Mouse (Mus musculus) ES-E14 (cell line): ENCODE measurements around the gene Usp3. TPM values are rescaled to one million over a fixed set of nuclear protein-coding genes. Genes with fewer than 3 reads are reported as not detected.

ENCODE experiments used
- DNase-seq: peaks from one replicate; pipeline ENCODE4 v3.0.0-alpha.2; 2013; ENCODE audit warnings: low read depth, low spot score
- H3K27ac ChIP-seq: 2 replicates; pipeline ENCODE4 v1.5.1; 2012; ENCODE audit warnings: low read depth, mild to moderate bottlenecking, low read length, moderate library complexity, mixed read lengths; ENCODE audit not compliant: poor library complexity, insufficient read depth, severe bottlenecking
- H3K36me3 ChIP-seq: 2 replicates; pipeline ENCODE4 v1.6.1; 2012; ENCODE audit warnings: mild to moderate bottlenecking, low read length, moderate library complexity, mixed read lengths; ENCODE audit not compliant: control insufficient read depth, poor library complexity, insufficient read depth, severe bottlenecking
- H3K4me1 ChIP-seq, 2 experiments: fragments of 150-350 bp in 1 of 2; sonication (generic) in 1 of 2; 2 replicates each; pipeline ENCODE4 v1.6.1; 2012; ENCODE audit warnings: low read length in 2 of 2, mild to moderate bottlenecking in 1 of 2, mixed read lengths in 1 of 2; ENCODE audit not compliant: control insufficient read depth in 2 of 2, insufficient read depth in 2 of 2, poor library complexity in 1 of 2
- H3K4me3 ChIP-seq, 2 experiments: fragments of 150-350 bp in 1 of 2; sonication (generic) in 1 of 2; 2 replicates each; pipeline ENCODE4 v1.5.1; 2012; ENCODE audit warnings: low read length in 2 of 2, low read depth in 1 of 2, mild to moderate bottlenecking in 1 of 2, mixed read lengths in 1 of 2; ENCODE audit not compliant: insufficient read depth in 1 of 2, poor library complexity in 1 of 2, severe bottlenecking in 1 of 2
- H3K9ac ChIP-seq: 2 replicates; pipeline ENCODE4 v1.6.1; 2012; ENCODE audit warnings: low read depth, mild to moderate bottlenecking, low read length, mixed read lengths; ENCODE audit not compliant: poor library complexity, insufficient read depth, severe bottlenecking
- H3K9me3 ChIP-seq: fragments of 150-350 bp; sonication (generic); 2 replicates; pipeline ENCODE4 v1.6.1; 2012; ENCODE audit warnings: low read depth, mild to moderate bottlenecking, low read length; ENCODE audit not compliant: control insufficient read depth, insufficient read depth
- CHD2 ChIP-seq: IDR thresholded peaks from 2 replicates; pipeline ENCODE4 v1.6.1; 2014; ENCODE audit warnings: mild to moderate bottlenecking, low read depth, low read length, inconsistent platforms
- HCFC1 ChIP-seq: IDR thresholded peaks from 2 replicates; pipeline ENCODE4 v1.6.1; 2012; ENCODE audit warnings: low read length, inconsistent platforms, borderline replicate concordance; ENCODE audit not compliant: insufficient read depth
- MAFK ChIP-seq: IDR thresholded peaks from 2 replicates; pipeline ENCODE4 v1.6.1; 2014; ENCODE audit warnings: mild to moderate bottlenecking, low read depth, low read length, inconsistent platforms; ENCODE audit not compliant: insufficient read depth
- ZC3H11A ChIP-seq: IDR thresholded peaks from 2 replicates; pipeline ENCODE4 v1.6.1; 2012; ENCODE audit warnings: low read depth, mild to moderate bottlenecking, inconsistent platforms, low read length, borderline replicate concordance
- ZNF384 ChIP-seq: IDR thresholded peaks from 2 replicates; pipeline ENCODE4 v1.6.1; 2012; ENCODE audit warnings: low read depth, low read length, inconsistent platforms
- in situ Hi-C, 2 experiments: fragments of 600-800 bp; cut with MboI; formaldehyde crosslinking; loops; one replicate each; pipeline ENCODE4 v1.15.1; 2025; ENCODE audit warnings: low sequenced_read_pairs in 2 of 2, inconsistent platforms in 1 of 2; ENCODE audit not compliant: unreplicated experiment in 2 of 2
- total RNA-seq: library from RNA; depleted of rRNA; stranded (reverse); fragments of 300-350 nt; gene quantifications from 2 replicates; pipeline ENCODE4 v1.2.3, GENCODE M21; 2012

Gene Usp3
- total RNA-seq, 1 experiment: 12.4 TPM

DNA sequence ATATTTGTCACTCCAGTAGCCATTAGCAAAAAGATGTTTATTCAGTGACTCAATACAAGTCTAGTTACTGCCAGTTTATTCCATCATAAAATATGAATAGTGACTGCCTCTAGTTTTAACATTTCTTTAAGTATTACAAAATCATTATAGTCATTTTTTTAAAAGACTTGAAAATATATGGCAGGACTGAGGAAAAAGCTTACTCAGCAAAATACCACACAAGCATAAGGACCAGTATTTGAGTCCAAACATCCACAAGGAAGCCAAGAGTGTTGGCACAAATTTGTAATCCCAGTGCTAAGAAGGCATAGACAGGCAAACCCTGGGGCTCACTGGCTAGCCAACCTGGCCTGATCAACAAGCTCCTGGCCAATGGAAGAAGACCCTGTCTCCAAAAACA, 99.0 kb downstream of the Usp3 start:
- H3K9me3 ChIP-seq: no peaks in the 10 kb centered on the region
- DNase-seq: no peak
- H3K9ac ChIP-seq: no peak overlapping the region
- no peak overlapping the region for H3K4me3 ChIP-seq
- in situ Hi-C loops: no loop called here
- no peak for TF ChIP-seq CHD2
- no peak for TF ChIP-seq HCFC1
- TF ChIP-seq ZNF384: no peak
- no peak for TF ChIP-seq ZC3H11A
- peak; percentile 95 for TF ChIP-seq MAFK
- H3K4me1 ChIP-seq: no peaks in the 10 kb centered on the region
- H3K27ac ChIP-seq: no peak overlapping the region
- peaks cover 16% of the 10 kb centered on the region for H3K36me3 ChIP-seq

DNA sequence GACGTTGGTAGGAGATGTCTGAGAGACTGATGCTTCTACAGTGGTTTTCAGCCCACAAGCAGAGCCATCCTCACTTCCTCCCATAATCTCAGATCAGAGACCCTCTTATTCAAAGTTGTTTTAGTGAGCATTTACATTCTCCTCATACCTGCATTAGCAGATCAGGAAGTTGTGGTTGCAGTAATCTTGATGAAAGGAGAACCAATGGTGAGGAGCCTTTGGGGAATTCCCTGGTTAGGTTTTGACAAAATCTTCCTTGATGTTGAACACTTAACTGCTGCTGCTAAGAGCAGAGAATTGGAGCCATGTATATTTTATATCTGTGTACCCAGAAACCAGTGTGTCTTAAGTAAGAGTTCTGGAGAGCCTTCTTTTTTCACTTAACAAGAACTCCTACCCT, 100.6 kb downstream of the Usp3 start:
- Histone ChIP-seq H3K27ac (no peak overlapping the region), H3K4me3 (no peak overlapping the region), H3K4me1 (no peaks in the 10 kb centered on the region), H3K9me3 (no peaks in the 10 kb centered on the region), H3K9ac (no peak overlapping the region), H3K36me3 (peaks cover 16% of the 10 kb centered on the region)
- TF ChIP-seq HCFC1 (no peak), MAFK (no peak), CHD2 (no peak), ZC3H11A (no peak), ZNF384 (no peak)
- in situ Hi-C loops: no loop called here
- DNase-seq: no peak

DNA sequence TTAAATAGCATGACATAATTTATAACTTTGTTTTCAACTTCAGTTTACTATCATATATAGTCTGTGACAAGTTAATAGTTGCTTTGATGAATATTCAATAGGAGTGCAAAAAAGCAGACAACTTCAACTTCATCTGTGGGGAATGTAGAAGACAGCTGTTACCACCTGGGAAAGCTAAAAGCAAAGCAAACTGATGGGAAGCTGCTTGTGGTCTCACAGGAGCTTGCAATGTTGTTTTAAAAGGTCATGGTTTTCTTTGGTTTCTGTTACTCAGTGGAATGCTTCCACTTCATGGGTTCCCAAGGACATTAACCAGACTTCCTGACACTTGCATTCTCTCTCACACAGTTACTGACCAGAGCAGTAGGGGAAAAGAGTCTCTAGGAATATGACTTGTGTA, 104.2 kb downstream of the Usp3 start:
- DNase-seq: no peak
- TF ChIP-seq ZC3H11A (no peak), ZNF384 (no peak), HCFC1 (no peak), MAFK (no peak), CHD2 (no peak)
- no peaks in the 10 kb centered on the region for H3K9me3 ChIP-seq
- no peak overlapping the region for H3K27ac ChIP-seq
- in situ Hi-C loops: no loop called here
- no peak overlapping the region for H3K4me3 ChIP-seq
- H3K36me3 ChIP-seq: peaks cover 11% of the 10 kb centered on the region
- no peaks in the 10 kb centered on the region for H3K4me1 ChIP-seq
- no peak overlapping the region for H3K9ac ChIP-seq

- no peaks in the 10 kb centered on the region for H3K9me3 ChIP-seq
- 0 out of 4 replicates have a peak, but pooled peaks cover 0 to 2% of the 10 kb centered on the region in 2 experiments for H3K4me1 ChIP-seq
- no peak for DNase-seq
- H3K9ac ChIP-seq: no peak overlapping the region
- H3K27ac ChIP-seq: no peak overlapping the region
- in situ Hi-C loops: no loop called here
- H3K4me3 ChIP-seq: no peak overlapping the region
- TF ChIP-seq CHD2 (no peak), ZC3H11A (no peak), ZNF384 (no peak), MAFK (no peak), HCFC1 (no peak)
- peaks cover 12% of the 10 kb centered on the region for H3K36me3 ChIP-seq
Observed at GRCm38 (mm10) chr9:66483429-66483828, 109.5 kb downstream of the Usp3 start.

GRCm38 (mm10) chr9:66477785-66478184, 115.2 kb downstream of the Usp3 start:
- H3K9me3 ChIP-seq: no peaks in the 10 kb centered on the region
- TF ChIP-seq CHD2: no peak
- no peak for TF ChIP-seq ZC3H11A
- no peak for TF ChIP-seq ZNF384
- no peak for TF ChIP-seq HCFC1
- TF ChIP-seq MAFK: no peak
- H3K27ac ChIP-seq: no peak overlapping the region
- H3K4me1 ChIP-seq: 0 out of 4 replicates have a peak, but pooled peaks cover 0 to 2% of the 10 kb centered on the region in 2 experiments
- no peak overlapping the region for H3K9ac ChIP-seq
- in situ Hi-C loops: no loop called here
- no peak overlapping the region for H3K4me3 ChIP-seq
- DNase-seq: no peak
- peaks cover 9% of the 10 kb centered on the region for H3K36me3 ChIP-seq
